Mouse (Mus musculus) CH12F3 (cell line): Measurements from ENCODE around the gene Kcnh1.

Experiments
- in situ Hi-C: fragments of 300-500 bp; cut with MboI; formaldehyde crosslinking; loops from 2 replicates; pipeline ENCODE4 v1.14.3; 2020; ENCODE audit warnings: low sequenced_read_pairs

Gene Kcnh1

DNA sequence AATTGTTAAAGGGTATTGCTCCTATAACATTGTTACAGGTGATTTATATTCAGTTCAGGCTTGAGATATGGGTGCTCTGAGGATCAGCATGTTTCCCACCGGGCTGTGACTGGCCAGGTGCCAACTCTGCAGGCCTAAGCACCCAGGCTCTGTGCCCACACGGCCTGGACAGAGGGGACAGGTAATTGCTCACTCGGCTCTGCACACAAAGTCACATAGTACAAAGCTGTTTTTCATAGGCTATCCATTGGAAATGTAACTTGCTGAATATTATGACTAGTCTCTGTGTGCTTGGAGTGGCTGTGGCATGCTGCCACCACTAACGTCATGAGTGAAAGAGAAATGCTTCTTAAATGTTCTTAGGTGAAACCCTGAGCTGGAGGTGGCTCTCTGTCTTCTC, 210.4 kb downstream of the Kcnh1 start:
- in situ Hi-C loops, result no loop called here

DNA sequence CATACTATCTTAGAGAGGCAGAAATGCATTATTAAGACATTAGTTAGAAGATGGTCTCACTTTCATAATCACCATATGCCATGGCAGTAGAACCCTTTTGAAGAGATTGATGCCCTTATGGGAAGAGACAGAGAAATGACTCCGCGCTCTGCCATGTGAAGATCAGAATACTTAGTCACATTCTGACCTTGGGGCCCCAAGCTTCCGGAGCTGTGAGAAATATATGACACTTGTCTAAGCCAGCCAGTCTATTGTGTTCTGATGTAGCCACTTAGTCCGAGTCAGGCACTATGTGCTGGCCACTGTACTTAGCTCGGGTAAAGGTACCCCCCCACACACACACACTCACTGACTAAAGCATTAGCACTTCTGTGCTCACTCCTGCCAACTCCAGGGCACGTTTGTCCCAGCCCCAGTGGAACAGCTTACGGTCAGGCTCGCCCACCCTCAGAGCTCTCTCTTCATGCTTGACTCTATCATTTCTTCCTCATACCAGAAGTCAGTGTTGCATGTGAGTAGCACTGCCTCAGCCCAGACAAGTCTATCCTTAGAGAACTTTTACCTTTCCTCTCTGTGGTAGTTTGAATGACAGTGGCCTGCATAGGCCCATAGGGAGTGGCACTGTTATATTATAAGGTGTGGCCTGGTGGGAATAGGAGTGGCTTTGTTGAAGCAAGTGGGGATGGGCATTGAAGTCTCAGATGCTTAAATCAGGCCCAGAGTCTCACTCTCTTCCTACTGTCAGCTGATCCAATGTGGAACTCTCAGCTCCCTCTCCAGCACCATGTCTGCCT, 212.5 kb downstream of the Kcnh1 start:
- in situ Hi-C loops, result no loop called here

DNA sequence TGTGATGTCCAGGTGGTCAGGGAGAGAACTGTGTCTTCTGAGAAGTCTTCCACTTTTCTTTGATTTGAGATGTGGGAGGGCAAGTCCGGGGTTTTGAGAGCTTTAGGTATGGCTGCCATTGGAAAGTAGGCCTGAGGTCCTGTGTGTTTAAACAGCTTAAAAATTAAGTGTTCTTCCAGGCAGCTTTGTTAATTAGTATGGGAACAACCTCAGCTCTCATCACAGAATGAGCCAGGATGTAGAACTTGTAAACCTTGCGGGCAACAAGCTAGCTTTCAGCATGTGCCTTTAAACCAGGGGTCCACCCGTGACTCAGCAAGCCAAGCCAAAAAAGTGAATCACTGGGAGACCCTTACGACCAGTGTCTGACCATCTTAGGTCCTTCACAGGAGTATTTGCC, 214.6 kb downstream of the Kcnh1 start:
- in situ Hi-C loops, result no loop called here

GRCm38 (mm10) chr1:192406589-192406988, 216.0 kb downstream of the Kcnh1 start:
- in situ Hi-C loops, result no loop called here

GRCm38 (mm10) chr1:192415813-192416212, 225.2 kb downstream of the Kcnh1 start:
- in situ Hi-C loops, result no loop called here

DNA sequence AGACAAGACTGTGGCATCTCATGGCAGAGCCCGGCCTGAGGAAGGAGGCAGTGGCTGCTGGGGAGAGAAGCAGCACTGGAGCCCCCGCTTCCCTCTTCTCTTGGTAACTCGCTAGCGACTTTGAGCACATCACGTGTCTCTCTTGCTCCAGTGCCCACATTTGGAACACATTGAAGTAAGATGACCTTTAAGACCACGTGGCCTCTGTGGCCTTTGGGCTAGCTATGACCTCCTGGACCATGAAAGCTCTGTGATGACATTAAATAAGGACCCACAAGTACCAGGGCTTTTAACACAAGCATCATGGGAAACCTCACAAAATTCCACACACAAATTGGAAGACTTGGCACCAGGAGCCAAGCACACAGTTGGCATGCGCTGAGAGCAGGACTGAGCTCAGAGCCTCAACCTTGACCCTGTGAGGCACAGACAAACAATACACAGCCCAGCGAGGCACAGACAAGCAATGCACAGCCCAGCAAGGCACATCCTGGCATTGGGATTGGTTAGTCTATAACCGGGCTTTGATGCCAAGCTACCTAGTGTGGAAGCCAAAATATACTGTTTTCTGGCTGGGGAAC, 225.8 kb downstream of the Kcnh1 start:
- in situ Hi-C loops, result no loop called here

- in situ Hi-C loops, result no loop called here
These were observed 228.6 kb downstream of the Kcnh1 start for GRCm38 (mm10) chr1:192419176-192419575.

- in situ Hi-C loops, result no loop called here
These were observed 231.0 kb downstream of the Kcnh1 start for GRCm38 (mm10) chr1:192421377-192422166.

DNA sequence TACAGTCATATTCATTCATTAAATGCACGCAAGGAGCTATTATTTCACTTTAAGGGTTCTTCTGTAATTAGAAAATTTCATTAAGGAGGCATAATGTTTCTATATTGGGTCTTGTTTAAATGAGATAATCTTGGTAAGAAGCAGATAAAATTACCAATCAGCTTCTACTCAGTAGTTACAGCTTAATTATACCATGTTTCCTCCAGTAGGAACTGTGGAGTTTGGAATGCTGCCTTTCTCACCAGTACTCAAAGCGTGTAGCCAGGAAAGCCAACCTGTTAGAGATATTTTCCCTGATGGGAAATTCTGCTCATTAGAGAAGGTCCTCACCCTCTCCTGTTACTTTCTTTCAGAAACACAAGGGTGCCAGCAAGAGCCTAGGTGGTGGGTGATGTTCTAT, 240.8 kb downstream of the Kcnh1 start:
- in situ Hi-C loops, result no loop called here

GRCm38 (mm10) chr1:192435503-192435902, 244.9 kb downstream of the Kcnh1 start:
- in situ Hi-C loops, result no loop called here

DNA sequence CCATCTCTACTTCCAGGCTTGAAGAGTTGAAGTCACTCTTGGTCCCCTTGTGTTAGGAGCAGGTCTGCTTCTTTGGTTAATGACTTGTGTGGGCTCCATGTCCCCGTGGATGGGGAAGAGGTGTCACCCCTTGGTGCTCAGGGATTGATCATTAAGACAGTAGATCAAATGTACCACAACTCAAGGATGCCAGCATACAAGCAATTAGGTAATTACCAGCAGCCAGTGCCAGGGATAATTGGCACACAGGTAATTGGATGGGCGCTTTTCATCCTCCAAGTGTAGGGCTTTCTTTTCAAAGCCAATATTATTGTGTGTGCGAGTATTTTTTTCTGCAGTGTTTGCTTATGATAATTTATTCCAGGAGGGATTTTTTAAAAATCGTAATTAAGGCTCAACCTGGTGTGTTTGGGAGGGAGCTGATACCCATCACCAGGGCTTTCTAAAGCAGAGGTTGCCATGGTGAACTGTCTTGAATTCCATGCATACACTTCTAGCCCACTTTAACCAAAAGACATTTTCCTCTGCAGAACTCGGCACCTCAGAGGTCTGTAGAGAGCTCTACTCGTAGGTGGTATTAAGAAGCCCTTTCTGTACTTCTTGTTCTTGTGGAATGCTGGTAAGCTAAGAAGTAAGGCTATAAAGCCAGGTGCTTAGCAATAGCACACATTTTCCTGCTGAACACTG, 248.7 kb downstream of the Kcnh1 start:
- in situ Hi-C loops, result no loop called here

DNA sequence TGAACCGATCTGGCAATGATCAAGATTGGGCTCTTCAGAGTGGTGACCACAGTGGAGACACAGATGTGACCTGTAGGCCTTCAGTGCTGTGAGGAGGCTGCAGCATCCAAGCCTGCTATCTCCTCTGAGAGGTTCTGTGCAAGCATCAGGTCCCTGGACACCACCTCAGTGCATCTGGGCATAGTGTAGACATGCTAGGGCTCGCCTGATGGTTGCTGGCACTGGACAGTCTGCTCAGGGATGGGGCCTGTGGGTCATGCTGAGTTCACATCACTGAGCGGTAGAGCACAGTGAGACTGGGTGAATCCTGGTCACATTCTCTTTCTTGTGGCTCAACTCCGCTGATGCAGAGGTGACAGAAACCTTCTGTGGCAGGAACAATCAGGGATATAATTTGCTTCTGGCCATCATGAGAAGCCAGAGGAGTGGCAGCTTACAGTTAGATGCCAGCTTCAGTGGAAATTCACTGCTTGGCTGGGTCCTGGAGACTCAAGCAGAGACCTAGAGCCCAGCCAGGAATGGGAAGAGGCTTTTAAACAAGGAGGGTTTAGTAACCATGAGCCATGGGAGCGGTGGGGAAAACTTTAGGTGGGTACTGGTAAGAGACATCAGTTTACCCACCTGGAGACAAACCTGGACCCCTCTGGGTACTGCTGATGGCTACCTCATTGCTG, 252.3 kb downstream of the Kcnh1 start:
- in situ Hi-C loops, result no loop called here

DNA sequence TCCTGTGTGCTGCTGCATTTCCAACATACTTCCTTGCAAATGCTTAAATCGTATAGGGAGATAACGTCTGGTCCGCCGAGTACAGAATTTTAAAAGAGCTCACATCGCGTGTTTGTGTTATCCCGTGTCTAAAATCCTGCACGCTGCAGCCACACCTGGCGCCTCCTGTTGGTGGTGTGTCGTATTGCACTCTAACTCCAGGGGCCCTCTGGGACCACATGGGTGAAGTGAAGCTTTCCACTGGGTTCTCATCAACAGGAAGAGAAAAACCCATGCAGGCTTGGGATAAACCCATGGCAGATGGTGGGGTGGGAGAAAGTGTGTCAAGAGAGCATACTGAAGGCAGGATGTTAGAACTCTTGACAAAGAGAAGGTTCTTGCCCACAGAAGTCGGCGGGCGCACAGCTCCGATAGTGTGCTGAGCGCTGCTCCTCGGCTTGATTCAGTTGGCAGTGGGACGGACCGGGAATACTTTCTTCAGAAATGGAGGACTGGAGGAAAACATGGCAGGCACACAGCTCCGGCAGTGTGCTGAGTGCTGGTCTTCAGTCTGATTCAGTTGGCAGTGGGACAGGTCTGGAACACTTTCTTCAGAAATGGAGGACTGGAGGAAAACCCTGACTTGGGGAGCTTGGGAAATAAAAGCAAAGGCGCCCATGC, 253.6 kb downstream of the Kcnh1 start:
- in situ Hi-C loops, result no loop called here

DNA sequence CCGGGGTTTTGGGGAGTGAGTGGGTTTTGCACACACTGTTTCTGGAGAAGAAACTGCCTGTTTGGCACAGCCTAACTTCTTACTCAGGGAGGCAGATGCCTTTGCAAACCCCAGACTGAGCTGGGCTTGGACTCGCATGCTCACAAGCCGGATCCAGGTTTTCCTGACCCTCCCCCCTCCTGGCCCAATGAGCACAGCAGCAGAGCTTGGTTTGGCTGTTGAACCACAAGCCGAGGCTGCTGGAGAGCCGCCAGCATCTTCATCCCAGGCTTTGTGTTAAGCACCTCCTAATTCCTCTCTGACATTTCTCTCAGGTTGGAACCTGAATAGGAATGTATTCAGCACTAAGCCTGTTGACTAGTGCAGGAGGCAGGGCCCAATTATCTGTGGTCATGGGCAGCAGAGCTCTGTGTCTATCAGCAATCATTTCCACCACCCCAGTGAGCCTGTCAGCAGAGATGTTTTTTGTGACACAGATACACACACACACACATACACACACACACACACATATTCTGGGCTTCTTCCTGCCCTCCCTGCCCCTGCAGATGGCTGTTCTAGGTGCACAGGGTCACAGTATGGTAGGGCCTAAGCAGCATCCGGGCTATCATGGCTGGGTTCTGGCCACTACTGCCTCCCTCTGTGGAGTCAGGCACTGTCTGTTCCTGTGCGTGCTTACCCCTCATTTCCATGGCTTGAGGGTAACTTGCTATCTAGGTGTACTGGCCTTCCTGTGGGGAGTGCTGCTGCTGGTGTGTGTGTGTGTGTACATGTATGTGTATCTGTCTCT, 254.3 kb downstream of the Kcnh1 start:
- in situ Hi-C loops, result no loop called here

DNA sequence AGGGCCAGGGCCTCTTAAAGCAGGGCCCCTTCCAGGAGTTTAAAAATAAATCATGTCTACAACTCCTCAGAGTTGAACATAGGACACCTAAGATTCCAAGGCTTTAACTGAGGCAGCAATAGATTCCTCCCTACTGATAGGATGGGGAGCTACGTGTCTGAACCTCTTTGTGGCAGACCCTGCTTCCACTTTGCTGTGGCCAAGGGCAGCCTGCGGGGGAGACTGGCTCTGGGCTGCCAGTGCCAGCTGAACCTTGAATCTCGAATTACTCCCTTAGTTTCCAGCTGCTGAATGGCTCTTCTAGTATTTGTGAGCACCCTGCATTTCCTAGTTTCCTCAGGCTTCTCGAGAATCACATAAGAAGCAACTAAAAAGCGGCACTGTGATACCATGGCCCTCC, 255.6 kb downstream of the Kcnh1 start:
- in situ Hi-C loops, result no loop called here

- in situ Hi-C loops, result no loop called here
These were observed 257.1 kb downstream of the Kcnh1 start for GRCm38 (mm10) chr1:192447666-192448065.

DNA sequence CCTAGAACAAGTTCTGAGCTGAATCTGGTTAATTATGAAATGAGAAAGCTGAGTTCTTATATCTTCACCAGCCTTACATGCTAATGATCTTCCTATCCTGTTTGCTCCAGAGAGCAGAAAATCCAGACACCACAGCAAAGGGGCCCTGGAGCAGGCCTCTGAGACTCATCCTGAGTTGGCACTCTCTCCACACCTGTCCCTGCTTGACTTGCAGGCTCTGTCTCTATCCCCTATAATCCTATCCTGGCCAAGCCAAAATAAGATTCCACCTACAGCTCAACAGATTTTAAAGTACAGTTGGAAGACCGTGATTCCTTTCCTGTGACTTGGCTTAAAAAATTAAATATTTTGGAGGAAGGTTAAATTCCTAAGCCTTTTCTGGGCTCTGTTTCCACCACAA, 257.9 kb downstream of the Kcnh1 start:
- in situ Hi-C loops, result no loop called here

DNA sequence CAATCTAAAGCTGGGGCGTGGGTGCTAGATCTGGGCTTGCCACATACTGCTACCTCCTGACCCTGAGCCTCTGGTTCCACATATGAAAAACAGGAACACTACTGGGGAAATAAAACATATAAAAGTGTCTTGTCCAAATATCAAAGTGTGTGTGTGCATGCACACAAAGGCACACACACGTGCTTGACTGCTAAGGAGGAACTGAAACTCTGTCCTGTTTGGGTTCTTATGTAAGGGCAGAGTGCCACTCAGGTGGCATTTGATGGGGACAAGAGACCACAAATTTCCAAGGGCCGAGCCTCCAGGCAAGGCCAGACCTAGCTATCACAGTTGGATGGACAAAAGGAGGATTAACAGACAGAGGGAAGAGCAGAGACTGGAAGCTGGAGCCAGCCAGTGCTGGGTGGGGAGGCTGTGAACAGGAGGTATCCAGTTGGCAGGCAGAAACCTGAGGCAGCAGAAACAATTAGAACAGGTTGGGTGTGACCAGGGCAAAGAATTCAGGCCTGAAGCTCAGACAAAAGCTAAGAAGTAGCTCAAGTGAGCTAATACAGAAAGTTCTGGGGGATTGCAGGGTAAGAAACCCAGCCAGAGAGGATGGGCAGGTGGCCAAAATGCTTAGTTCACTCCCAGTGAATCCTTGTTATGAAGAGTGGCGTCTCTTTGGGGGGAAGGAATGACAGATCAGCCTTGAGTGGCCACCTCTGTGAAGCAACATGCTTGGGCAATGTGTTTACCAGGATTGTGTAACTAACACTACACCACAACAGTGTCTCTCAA, 259.2 kb downstream of the Kcnh1 start:
- in situ Hi-C loops, result no loop called here

DNA sequence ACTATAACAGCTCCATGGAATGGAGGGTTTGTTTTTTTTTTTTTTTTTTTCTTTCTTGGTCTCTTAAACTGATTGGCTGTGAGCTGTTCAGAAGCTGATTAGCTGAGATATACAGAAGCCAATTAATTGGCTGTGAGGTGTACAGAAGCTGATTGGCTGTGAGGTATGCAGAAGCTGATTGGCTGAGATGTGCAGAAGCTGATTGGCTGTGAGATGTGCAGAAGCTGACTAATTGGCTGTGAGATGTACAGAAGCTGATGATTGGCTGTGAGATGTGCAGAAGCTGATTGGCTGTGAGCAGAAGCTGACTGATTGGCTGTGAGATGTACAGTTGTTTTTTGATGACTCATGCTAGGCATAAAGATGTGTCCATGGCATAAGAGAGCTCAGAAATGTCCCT, 259.9 kb downstream of the Kcnh1 start:
- in situ Hi-C loops, result no loop called here
